Mouse (Mus musculus) layer of hippocampus, postnatal 36 days (tissue): ENCODE results near the gene Frmd4a. TPM values are rescaled to one million over a fixed set of nuclear protein-coding genes. Genes with fewer than 3 reads are reported as not detected.
"Not testable (repeated sequence)": the region's sequence is repeated elsewhere in the genome, so short reads cannot be mapped to it uniquely, and the experiment has no call there.

Experiments
- DNase-seq, 2 experiments: peaks; one replicate each; pipeline ENCODE4 v3.0.0; 2022
- total RNA-seq, 2 experiments: library from RNA; stranded (reverse); gene quantifications; 2 replicates each; pipeline ENCODE4 v1.2.3; 2021

The Frmd4a gene
- total RNA-seq, 2 experiments from 2014 or later, result 71.0 to 94.3 TPM

DNA sequence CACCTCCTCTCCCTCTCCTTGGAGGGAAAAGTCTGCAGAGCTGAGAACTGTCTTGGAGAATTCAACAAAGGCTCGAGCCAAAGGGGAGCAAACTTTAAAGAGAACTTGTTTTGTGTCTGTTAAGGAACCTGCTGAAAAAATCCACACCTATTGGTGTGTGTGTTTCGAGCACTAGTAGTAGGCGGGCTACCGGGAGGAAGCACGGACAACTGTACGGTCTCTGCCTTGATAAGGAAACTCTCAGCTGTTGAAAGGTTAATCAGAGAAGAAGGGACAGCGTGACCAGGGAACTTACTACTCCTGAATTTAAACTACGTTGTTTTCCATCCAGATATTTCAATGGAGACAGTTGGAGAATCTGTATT is 542.3 kb downstream of the Frmd4a start:
- no peak for DNase-seq

DNA sequence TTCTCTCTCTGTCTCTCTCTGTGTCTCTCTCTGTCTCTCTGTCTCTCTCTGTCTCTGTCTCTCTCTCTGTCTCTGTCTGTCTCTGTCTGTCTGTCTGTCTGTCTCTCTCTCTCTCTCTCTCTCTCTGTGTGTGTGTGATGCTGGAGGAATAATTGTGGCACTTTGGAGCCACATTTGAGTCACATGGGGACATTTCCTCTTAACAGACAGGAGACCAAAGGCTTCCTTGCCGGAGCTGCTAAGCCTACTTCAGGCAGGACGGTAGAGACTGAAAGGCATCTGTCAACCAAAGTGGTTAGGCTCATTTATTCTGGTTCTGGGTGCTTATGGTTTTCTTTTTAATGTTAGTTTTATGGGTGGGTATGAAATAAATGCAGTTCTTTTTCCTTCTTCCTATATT is 543.0 kb downstream of the Frmd4a start:
- not testable (repeated sequence) for DNase-seq

DNA sequence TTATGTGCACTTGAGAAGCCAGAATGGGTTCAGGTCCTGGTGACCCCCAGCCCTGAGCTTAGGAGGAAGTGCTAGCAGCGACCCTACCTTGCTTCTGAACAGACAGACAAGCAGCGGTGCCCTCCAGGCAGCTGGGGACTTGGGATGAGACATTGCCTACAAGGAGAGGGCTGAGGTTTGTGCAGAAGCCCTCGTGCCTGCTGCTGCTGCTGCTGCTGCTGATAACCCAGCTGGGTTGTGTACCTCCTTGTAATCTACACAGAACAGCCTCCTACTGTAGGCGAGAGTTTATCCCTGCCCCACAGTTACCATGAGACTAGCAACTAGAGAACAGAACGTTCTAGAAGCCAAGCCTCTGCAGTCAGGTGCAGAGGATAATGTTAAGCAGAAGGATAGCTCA is 543.7 kb downstream of the Frmd4a start:
- DNase-seq, result no peak

DNA sequence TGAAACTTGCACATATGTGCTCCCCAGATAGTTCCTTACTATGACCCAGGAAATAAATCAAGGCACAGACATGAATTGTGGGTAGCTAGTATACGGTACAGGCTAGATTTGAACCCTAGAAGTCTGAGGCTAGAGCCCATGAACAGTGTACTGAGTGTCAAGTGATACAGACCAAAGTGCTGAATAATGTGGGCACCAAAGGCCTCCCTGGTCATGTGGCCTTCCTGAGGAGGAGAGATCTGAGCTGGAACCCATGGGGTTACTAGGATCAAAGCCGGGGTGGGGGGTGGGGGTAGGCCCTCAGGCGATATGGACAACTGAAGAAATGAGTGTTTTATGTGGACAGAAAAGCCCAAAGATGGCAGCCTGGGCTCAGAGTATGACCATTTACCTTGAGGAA is 544.9 kb downstream of the Frmd4a start:
- no peak for DNase-seq

DNA sequence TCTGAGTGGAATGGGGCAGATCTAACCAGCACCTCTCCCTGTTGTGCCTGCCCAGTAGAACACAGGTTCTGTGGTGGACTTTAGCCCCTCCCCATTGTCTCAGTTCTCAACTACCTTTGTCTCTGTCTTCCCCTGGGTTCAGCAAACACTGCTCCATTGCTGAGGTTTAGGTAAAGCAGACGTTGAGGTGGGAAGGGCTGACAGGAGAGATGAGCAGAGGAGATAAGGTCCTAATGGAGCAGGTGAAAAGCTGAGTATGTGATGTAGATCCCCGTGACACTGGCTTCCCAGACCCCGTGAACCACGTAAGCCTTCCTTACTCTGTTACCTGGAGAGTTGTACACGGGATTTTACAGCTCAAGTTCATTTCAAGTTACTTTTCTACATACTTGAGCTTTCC is 545.3 kb downstream of the Frmd4a start:
- no peak for DNase-seq

DNA sequence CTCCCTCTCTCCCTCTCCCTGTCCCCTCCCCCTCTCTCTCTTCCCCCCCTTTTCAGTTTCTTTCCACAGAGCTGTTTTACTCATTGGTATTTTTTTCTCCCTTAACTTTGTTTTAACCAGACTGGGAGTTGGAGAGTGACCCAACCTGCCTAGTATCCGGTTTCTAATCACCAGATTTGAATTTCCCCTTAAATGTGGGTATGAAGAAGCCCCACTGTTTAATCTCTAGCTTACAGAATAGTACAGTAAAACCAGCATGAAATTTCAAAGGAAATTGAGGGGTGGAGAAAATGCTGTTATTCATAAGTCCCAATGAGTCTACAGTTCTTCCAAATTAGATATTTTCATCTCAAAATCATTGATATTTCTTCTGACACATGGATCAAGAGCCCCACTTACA is 545.8 kb downstream of the Frmd4a start:
- no peak for DNase-seq

DNA sequence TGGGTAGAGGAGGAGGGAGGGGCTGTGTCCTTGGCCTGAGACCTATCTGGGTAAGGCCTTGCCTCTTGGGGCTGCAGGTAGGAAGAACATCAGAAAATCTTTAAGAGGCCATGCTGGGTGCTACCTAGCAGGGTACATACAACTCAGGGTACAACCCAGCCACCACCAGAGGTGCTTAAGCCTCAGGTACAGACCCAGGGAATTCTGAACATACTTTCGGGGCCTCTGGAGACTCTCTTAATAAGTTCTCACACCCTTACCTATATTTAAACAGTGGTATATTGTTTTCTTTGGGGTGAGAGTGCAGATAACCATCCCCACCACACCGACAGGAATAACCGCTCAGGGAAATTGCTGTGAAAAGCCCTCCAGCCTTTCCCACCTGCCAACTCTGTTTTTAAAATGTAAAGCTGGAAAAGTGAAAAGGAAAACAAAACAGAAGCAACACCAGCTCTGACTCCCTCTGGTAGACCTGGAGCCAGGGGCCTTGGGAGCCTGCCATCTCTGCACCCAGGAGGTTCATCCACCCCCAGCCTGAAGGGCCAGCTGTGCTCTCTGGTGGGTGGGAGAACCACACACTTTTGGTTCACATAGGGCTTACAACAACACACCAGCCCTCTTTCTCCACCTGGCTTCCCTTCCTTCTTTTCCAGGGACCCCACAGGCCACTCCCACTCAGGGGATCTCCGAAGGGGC is 548.9 kb downstream of the Frmd4a start:
- DNase-seq, result no peak

DNA sequence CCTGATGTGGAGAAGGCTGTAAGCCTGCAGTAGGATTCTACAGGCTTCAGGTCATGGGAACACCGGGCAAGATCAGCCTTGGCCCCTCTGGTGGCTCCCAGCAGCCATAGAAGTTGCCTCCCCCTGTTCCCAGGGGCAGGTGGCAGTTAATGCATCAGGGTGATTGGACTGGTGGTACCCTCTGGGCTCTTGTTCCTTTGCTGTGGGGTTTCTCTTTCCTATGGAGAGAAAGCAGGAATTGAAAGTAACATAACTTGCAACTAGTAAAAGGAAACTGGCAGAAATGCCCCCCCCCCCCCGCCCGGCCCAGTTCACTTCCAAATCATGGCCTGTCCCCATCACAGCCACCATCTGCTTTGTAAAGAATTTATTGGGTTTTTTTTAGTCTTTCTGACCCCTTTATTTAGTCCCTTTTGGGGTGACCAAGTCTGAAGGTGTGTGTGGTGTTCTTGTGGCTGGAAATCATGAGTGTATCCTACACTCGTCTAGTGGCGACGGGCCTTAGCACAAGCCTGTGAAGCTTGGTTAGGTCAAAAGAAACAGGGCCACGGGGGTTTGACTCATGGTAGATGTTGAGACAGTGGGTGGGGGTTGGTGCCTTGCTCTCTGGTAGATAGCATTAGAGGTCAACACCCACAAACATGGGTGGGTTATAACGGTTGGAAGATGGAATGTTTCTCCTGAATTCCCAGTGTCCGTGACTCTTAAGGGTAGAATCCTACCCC is 549.6 kb downstream of the Frmd4a start:
- DNase-seq, result no peak

DNA sequence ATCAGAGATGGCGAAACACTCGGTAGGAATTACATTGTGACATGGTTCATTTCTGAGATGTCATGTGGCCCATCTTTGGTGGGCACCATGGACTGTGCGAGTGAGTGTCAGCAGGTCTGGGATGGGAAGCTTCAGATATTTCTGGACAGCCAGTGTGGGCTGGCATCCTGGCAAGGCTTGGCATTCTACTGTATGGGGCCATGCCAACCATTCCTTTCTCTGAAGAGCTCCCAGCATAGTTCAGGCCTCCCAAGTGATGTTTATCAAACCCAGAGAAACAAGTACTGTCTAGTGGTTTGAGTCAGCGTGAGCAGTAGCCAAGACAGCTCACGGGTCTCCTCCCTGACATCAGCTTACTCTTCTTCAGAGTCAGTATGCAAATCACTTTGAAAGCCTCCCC is 551.5 kb downstream of the Frmd4a start:
- DNase-seq, result no peak

DNA sequence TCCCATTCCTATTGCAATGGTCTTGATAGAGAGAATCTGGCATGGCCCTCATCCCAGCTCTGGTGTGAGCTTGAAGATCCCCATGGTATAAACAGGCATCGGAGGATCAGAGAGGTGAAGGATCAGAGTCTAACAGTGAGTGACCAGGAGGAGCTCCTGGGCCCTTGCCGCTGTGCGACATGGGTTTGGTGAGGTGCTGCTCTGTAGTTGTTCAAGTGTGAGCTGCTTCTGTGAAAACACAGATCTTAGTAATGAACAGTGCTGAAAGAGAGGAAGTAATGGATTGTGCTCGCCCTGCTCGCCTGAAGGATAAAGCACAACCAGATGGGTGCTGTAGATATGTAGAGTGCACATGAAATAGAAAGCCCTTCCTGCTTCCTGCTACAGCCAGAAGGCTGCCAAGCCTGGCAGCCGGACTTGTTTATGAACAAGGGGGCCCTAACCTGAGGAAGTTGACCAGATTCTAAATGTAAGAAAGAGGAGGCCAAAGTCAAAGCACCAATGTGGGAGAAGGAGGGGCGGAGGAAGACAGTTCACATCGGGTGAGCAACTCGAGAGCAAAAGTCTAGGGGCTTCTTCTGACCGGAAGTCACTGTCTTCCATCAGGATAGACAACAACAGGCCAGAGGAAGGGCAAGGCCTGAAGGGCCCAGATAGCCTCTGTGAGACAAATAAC is 552.8 kb downstream of the Frmd4a start:
- no peak for DNase-seq

DNA sequence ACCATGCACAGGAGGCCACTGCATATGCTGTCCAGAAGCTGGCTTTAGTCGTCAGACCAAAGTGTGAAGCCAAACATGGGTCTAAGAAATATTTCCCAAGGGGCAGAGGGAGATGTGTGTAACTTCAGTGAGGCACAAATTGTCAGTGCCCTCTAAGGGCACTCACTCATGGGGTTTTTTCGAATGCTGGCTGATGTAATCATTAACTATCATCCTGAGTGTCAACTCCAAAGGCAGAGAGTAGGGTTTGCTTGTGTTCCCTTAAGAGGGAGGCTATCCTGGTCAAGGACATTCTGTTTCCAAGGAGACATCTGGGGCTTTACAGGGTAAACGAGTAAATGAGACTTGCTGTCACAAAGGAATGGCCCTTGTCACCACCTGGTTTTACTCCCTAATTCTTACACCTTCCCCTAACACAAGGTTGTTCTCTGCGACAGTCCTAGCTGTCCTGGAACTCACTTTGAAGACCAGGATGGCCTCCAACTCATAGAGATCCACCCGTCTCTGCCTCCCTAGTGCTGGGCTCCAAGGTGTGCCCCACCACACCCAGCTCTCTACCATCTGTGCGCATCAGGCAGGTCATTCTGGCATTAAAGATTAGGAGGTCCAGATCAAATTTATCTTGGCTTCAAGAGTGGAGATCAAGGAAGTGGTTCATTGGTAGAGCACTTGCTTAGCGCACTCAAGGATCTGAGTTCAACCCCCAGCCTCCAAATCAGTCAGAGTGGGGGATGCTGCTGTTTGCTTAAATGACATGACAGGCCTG is 555.2 kb downstream of the Frmd4a start:
- no peak for DNase-seq

DNA sequence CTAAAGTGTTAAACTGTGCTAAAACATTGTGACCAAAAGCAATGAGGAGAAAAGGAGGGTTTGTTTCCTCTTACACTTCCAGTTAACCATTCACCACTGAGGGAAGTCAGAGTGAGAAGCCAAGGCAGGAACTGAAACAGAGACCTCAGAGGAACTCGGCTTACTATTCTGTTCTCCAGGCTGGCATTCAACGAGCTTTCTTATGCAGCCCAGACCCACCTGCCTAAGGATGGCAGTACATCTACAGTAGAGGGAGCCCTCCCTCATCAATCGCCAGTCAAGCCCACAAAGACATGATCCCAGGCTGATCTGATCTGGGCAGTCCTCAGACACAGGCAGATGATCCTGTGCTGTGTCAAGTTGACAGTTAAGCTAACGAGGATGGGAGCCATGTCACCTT is 555.9 kb downstream of the Frmd4a start:
- DNase-seq, result no peak

DNA sequence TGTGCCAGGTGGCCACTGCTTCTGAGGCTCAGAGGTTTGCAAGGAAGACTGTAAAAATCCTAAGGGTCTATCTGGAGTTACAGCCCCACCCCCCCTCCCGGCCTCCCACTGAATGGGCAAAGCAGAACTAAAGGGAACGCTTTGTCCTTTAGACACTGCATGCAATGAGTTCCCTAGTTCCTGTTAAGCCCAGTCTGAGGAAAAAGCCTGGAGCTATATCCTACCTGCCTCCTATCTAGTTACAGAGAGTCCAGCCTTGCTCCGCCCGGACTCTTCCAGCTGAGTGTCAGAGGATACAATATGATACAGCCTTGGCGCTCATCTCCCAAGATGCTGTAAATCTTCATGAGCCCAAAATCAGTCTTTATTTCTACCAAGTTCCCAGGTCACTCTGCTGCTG is 556.7 kb downstream of the Frmd4a start:
- no peak for DNase-seq

DNA sequence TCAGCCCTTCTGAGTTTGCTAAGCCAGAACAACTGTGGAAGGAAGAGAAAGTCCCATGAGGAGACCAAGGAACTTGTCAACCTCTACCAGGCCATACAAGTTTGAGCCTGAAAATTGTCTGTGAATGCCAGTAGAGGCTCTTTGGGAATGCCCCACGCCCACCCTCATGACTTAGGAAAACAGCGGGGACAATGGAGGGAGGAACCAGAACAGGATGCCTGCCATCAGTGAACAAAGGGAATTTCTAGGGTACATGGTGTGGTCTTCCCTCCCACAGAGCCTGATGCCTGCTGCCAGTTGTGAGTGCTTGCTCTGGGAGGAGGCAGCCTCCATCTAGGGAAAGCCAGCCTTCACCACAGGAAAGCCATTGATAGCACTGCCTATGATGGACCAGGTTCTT is 557.6 kb downstream of the Frmd4a start:
- DNase-seq, result no peak

DNA sequence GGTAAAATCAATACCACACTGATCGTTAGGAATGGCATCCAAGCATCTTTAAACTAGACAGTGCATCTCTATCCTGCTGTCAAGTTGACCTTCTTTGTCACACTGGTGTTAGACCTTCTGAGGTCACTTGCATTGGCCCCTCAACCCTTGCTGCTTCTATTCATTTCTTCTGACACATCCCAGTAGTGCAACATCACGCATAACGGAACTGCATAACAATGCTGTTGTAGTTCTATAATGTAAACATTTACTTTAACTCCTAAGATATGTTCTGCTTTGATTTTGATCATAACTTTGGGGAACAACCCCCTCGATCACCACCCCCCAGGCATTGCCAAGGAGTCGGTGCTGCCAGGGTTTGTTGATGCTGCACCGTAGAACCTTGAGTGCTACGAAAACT is 558.5 kb downstream of the Frmd4a start:
- DNase-seq, result no peak

DNA sequence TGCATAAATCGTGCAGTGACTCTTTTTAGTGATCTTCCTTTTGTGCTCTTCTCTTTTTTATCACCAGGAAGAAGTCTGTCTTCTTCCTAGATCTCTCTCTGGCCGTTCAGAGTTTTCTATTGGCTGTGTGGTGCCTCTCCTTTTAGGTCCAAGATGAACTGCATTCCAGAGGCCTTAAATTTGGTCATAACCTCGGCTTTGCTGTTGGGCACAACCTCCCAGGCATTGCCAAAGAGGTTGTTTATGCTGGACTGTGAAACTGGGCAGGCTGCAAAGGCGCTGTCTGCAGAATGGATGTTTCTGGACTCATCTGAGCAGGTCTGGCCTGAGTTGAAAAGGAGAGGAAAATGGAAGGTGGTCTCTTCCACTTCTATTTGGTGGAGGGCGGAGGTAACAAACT is 560.8 kb downstream of the Frmd4a start:
- no peak for DNase-seq

DNA sequence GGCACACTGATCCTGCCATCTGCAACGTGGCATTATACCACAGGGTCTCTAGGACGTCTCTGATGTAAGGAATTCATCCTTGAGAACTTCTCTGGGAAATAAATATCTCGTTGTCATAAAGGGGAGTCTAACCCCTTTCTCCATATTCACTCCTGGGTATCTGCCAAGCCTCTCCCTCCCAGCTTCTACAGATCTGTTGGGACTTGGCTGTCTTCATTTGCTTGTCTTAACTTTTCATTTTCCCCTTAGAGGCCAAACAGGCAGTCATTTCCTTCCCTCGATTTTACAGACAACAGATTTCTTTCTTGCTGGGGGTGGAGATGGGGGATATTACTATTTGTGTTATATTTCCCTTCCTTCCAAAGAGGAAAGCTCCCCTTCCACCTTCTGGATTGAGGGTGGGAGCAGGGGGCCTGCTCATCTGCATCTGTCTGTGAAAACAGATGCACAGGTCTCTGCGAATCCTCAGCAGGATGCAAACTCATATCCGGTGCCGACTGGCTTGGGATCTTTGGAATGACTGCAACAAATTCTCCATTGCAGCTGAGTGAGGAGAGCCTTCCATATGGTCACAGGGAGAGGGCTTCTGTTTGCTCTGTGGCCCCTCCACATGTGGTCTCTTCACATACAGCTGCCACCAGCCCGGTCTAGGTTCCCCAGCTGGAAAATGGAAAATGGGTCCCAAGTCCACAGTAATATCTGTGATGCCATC is 562.0 kb downstream of the Frmd4a start:
- no peak for DNase-seq

DNA sequence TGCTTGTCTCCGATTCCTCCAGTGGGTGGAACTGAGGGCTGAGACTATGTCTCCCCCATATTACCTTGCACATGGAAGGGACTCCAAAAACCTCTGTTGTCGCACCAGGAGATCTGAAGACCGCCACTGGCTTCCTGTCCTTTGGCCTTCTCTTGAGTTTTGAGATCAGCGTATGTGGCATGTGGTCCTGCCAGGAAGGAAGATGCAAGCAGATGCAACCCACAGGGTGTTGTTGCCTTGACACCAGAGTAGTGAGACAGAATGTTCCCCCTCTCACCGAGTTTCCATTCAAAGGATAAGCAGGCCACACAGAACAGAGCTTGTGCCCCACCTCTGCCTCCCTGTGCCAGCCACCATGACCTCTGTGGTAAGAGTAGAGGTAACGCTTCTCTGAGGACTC is 563.1 kb downstream of the Frmd4a start:
- DNase-seq, result no peak

DNA sequence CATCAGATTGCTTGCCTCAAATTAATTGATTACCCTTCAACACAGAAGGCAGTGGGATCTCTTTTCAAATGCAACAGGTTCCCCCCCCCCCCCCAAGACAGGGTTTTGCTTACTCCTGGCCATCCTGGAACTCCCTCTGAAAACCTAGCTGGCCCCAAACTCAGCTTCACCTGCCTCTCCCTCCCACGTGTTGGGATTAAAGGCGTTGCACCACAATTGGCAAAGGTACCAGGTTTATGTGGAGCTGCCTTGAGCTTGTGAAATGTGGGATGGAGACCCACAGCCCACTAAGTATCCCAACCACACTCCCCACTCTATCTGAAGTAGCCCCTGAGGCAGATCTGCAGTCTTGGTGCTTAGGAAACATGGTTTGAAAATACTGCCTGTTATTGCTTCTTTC is 565.4 kb downstream of the Frmd4a start:
- DNase-seq, result no peak

DNA sequence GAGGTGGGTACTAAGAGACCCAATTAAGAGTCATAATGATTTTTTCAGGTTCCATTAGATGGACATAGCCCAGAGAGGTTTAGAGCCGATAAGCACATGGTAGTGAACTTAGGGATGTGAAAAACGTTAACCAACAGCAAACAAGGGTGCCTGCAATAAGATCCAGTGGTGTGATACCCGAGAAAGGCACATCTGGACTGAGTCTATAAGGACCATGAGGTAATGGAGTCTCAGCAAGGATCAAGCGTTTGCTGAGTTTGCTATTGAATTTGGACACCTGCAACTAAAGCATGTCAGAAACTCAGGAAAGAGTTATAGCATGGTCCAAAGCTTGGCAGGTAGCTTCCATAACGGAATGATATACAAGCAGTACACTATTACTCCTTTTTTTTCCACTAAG is 566.7 kb downstream of the Frmd4a start:
- DNase-seq, result no peak

DNA sequence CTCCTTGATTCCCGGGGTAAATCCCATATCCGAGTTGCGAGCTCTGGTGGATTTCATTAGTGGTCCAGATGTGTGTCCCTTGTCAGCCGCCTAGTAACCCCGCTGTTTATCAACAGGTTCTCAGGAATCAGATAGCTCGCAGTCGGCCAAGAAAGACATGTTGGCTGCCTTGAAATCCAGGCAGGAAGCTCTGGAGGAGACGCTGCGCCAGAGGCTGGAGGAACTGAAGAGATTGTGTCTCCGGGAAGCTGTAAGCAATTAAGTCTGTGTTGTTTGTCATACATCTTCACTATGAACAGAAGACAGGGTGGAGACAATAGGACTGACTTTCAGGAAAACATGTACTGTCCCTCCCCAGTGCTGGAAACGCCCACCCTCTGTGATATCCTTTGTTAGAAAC is 568.7 kb downstream of the Frmd4a start:
- no peak for DNase-seq

DNA sequence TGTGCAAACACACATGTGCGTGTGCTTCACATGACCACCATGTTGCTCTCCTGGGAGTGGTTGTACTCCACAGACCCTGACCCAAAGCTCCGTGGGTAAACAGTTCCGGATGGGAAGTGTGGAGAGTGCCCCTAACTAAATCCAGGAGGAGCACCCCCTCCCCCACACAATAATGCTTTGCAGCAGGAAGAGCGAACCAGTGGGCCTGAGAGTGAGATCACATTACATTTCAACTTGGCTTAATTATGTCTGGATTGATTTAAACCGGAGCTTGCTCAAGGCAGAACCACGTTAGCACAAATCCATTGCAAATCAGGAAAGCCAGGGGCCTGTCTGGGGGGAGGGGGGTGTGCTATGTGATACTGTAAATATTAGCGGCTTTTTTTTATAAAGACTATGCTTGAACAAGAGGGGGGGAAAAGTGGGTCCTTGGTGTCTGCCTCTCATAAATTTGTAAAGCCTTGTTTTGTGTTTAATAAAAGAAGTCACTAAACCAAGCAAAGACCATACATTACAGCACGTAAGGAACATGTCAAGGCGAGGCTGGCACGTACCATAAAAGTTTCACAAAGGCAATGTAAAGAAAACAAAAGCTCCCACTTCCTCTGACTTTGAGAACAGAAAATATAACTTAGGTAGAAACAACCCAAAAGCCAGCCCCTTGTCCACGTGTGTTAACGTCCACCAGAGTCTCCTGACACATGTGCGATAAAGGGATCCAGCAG is 570.3 kb downstream of the Frmd4a start:
- DNase-seq, result no peak
